Mouse (Mus musculus) spleen, postnatal 10 days (tissue): ENCODE measurements around the gene Cep55.

Experiments used
- DNase-seq, 2 experiments: peaks; one replicate each; pipeline ENCODE4 v3.0.0; 2021 to 2022; ENCODE audit warnings: low spot score in 2 of 2

Gene Cep55

GRCm38 (mm10) chr19:38096858-38097758 is 42.3 kb downstream of the Cep55 start, which contains the start of gene Ffar4:
Gene Ffar4, plus strand, starts transcription at chr19:38097071.
- no peak for DNase-seq

DNA sequence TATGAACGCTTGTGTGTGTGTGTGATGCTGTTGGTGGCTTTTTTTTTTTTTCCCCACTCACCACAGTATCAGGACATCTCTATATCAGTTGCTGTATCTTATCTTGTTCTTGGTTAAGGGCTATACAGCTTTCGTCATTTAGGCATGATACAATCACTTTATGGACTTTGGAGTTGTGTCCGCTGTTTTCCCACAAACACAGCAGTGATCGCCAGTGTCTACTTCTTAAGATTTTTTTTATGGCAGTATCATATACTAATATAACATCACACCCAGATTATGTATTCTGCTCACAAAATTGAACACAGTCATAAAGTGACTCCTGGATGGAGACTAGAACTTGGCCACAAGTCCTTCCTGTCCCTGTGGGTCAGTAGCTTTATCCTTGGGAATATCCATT is 53.1 kb downstream of the Cep55 start:
- no peak for DNase-seq

DNA sequence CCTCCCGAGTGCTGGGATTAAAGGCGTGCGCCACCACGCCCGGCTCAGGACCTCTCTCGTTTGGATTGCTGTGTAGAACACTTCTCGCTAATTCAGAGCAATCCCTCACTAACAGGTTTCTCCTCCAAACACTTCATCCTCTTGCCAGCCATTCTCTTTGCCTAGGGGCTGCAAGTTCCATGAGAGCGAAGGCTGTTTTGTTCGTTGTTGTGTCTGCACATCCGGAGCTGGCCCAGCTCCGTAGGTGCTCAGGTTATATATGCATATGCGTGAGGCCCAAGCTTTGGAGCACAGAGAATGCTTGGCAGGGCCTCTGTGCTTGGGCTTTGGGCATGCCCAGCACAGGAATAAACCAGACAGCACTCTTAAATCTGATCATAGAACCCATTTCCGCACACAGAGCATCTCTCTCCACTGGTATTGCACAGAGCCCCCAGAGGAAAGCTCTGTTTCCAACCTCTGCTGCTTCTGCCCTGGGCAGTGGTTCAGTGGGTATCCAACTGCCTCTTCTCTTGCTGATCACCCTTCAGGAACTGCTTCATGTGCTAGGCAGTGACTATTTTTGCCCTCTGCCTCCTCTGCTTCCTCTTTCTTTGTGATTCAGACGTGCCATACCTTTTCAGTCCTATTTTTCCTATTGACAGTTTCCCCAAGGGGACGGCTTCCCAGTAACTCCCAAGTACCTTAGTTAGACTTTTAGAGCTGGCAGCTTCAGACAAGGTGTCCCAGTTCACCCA is 54.9 kb downstream of the Cep55 start:
- DNase-seq, result no peak

GRCm38 (mm10) chr19:38111056-38111455 is 56.2 kb downstream of the Cep55 start:
- DNase-seq, result no peak

DNA sequence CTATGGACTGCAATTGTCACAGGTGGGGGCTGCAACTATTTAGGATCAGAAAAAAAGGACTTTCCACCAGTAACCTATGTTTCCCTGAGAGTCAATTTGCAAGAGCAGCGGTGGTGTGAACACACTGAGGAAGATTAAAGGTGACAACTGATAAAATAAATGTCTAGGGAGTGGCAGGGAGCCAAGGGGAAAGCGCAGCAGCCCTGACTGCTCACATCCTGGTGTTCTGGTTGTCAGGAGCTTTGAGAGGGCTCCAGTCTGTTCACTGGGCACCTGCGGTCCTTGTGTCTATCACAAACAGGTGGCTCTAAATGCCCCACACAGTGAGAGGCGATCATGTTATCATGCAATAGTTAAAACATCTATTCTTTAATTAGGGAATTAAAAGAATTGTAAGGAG is 57.8 kb downstream of the Cep55 start:
- DNase-seq, result no peak

GRCm38 (mm10) chr19:38114834-38115491 is 60.2 kb downstream of the Cep55 start:
- no peak for DNase-seq

- DNase-seq, result no peak
Observed at GRCm38 (mm10) chr19:38120123-38120760, 65.4 kb downstream of the Cep55 start.

GRCm38 (mm10) chr19:38123921-38124320 is 69.1 kb downstream of the Cep55 start:
- no peak for DNase-seq
